Mouse (Mus musculus) neural tube, embryonic 15.5 days (tissue): ENCODE results near the gene Defa36. TPM values are rescaled to one million over a fixed set of nuclear protein-coding genes. Genes with fewer than 3 reads are reported as not detected.
"Not testable (repeated sequence)": the region's sequence is repeated elsewhere in the genome, so short reads cannot be mapped to it uniquely, and the experiment has no call there.

Experiments
- ATAC-seq: fragments of 200-750 bp; cut with Nextera tagmentation; 2 replicates; pipeline ENCODE4 v1.8.0; 2017; ENCODE audit warnings: mild to moderate bottlenecking, moderate TSS enrichment, moderate library complexity; ENCODE audit not compliant: low FRiP score
- H3K27ac ChIP-seq: fragments of 300-500 bp; sonication (generic); replicated peaks from 2 replicates; pipeline ENCODE4 v1.5.1; 2015; ENCODE audit warnings: mild to moderate bottlenecking, inconsistent platforms
- H3K27me3 ChIP-seq: fragments of 300-500 bp; sonication (generic); replicated peaks from 2 replicates; pipeline ENCODE4 v1.6.1; 2015; ENCODE audit warnings: inconsistent platforms
- H3K36me3 ChIP-seq: fragments of 300-500 bp; sonication (generic); 2 replicates; pipeline ENCODE4 v1.6.1; 2015; ENCODE audit warnings: inconsistent platforms
- H3K4me1 ChIP-seq: fragments of 300-500 bp; sonication (generic); 2 replicates; pipeline ENCODE4 v1.6.1; 2015; ENCODE audit warnings: inconsistent platforms
- H3K4me2 ChIP-seq: fragments of 300-500 bp; sonication (generic); 2 replicates; pipeline ENCODE4 v1.6.1; 2015; ENCODE audit warnings: inconsistent platforms, mild to moderate bottlenecking, moderate library complexity
- H3K4me3 ChIP-seq: fragments of 300-500 bp; sonication (generic); replicated peaks from 2 replicates; pipeline ENCODE4 v1.5.1; 2015; ENCODE audit warnings: mild to moderate bottlenecking, inconsistent platforms
- H3K9ac ChIP-seq: fragments of 300-500 bp; sonication (generic); replicated peaks from 2 replicates; pipeline ENCODE4 v1.6.1; 2015; ENCODE audit warnings: mild to moderate bottlenecking, inconsistent platforms
- H3K9me3 ChIP-seq: fragments of 300-500 bp; sonication (generic); replicated peaks from 2 replicates; pipeline ENCODE4 v1.6.1; 2016; ENCODE audit warnings: inconsistent platforms
- WGBS: fragments of 180-500 bp; shearing (Covaris S2); methylation state at CpG from one replicate; pipeline ENCODE4 v1.1.7; 2015; ENCODE audit warnings: mixed read lengths; 5-methylcytosine and 5-hydroxymethylcytosine counted together
- polyA plus RNA-seq: library from polyadenylated mRNA; unstranded; fragments of >200 nt; fragmentation: Nextera tagmentation; extraction: Ambion mirVana; gene quantifications from 2 replicates; pipeline ENCODE4 v1.2.1, GENCODE M21; 2015

The Defa36 gene
- polyA plus RNA-seq, result not detected in 2 replicates

DNA sequence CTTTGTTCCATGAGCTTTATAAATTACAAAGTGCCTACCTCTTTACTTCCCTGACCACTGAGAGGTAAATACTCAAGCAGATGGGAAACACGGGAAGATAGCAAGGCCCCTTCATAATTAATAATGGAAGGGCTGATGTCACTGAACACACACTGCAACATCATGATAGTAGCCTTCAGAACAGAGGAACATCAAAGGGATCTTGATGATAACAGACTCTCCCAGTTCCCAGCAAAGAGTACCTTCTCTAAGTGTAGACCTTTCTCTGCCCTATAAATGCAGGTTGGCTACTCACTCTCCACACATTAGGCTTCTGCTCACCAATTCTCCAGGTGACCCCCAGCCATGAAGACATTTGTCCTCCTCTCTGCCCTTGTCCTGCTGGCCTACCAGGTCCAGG lies at the start of gene Defa36:
TSS of gene Defa36 (plus strand) at position 301 of the 400 bp plus-strand sequence.
- not testable (repeated sequence) for ATAC-seq, H3K27ac ChIP-seq, H3K4me3 ChIP-seq, H3K4me2 ChIP-seq, H3K9ac ChIP-seq, H3K27me3 ChIP-seq, H3K9me3 ChIP-seq, H3K36me3 ChIP-seq, H3K4me1 ChIP-seq
- WGBS, result no CpG with 5 or more reads among the region's 1 CpGs

DNA sequence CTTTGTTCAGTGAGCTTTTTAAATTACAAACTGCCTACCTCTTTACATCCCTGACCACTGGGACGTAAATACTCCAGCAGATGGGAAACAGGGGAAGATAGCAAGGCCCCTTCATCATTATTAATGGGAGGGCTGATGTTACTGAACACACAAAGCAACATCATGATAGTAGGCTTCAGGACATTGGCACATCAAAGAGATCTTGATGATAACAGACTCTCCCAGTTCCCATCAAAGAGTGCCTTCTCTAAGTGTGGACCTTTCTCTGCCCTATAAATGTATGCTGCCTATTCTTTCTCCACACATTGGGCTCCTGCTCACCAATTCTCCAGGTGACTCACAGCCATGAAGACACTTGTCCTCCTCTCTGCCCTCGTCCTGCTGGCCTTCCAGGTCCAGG lies 49.0 kb upstream of the Defa36 start, which contains the start of gene Defa2:
TSS of gene Defa2 (plus strand) at position 301 of the 400 bp plus-strand sequence.
- not testable (repeated sequence) for H3K36me3 ChIP-seq, ATAC-seq, H3K4me1 ChIP-seq, H3K27me3 ChIP-seq, H3K27ac ChIP-seq, H3K4me2 ChIP-seq, H3K9me3 ChIP-seq, H3K4me3 ChIP-seq, H3K9ac ChIP-seq
- no CpG with 5 or more reads among the region's 2 CpGs for WGBS

DNA sequence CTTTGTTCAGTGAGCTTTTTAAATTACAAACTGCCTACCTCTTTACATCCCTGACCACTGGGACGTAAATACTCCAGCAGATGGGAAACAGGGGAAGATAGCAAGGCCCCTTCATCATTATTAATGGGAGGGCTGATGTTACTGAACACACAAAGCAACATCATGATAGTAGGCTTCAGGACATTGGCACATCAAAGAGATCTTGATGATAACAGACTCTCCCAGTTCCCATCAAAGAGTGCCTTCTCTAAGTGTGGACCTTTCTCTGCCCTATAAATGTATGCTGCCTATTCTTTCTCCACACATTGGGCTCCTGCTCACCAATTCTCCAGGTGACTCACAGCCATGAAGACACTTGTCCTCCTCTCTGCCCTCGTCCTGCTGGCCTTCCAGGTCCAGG lies 35.7 kb upstream of the Defa36 start, which contains the start of gene Defa33:
TSS of gene Defa33 (plus strand) at position 301 of the 400 bp plus-strand sequence.
- H3K36me3 ChIP-seq, H3K27ac ChIP-seq, H3K9me3 ChIP-seq, H3K4me3 ChIP-seq, H3K4me2 ChIP-seq, H3K4me1 ChIP-seq, H3K27me3 ChIP-seq, ATAC-seq, H3K9ac ChIP-seq: not testable (repeated sequence)
- no CpG with 5 or more reads among the region's 2 CpGs for WGBS

DNA sequence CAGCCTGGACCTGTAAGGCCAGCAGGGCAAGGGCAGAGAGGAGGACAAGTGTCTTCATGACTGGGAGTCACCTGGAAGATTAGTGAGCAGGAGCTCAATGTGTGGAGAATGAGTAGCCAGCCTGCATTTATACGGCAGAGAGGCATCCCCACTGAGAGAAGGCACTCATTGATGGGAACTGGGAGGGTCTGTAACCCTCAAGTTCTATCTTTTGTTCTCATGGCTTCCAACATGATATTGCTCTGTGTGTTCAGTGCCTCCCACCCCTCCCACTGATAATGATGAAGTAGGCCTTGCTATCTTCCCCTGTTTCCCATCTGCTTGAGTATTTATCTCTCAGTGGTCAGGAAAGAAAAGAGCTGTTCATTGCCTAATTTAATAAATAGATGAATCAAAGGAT lies 29.2 kb downstream of the Defa36 start, which contains the start of gene Gm7849:
TSS of gene Gm7849 (minus strand) at position 101 of the 400 bp plus-strand sequence.
- not testable (repeated sequence) for H3K4me2 ChIP-seq, H3K9ac ChIP-seq, H3K27me3 ChIP-seq, H3K27ac ChIP-seq, H3K4me3 ChIP-seq, H3K36me3 ChIP-seq, ATAC-seq, H3K4me1 ChIP-seq, H3K9me3 ChIP-seq
- WGBS, result no CpG with 5 or more reads among the region's 1 CpGs

Other genes starting within 250 kb of the Defa36 start
- gene Defa31, start 235.8 kb upstream of the Defa36 start, polyA plus RNA-seq, result not detected in 2 replicates
- gene Gm15293, start 225.8 kb upstream of the Defa36 start, polyA plus RNA-seq, result not detected in 2 replicates
- gene Gm15292, start 177.7 kb upstream of the Defa36 start, polyA plus RNA-seq, result not detected in 2 replicates
- not detected in 2 replicates for gene Defa27, start 111.9 kb upstream of the Defa36 start, polyA plus RNA-seq
- not detected in 2 replicates for gene Defa29, start 100.4 kb upstream of the Defa36 start, polyA plus RNA-seq
- gene Defa2, start 48.9 kb upstream of the Defa36 start, polyA plus RNA-seq, result not detected in 2 replicates
- gene Defa33, start 35.6 kb upstream of the Defa36 start, polyA plus RNA-seq, result not detected in 2 replicates
- gene Gm7849, start 29.1 kb downstream of the Defa36 start, polyA plus RNA-seq, result not detected in 2 replicates
- gene Defa20, start 81.8 kb downstream of the Defa36 start, polyA plus RNA-seq, result not detected in 2 replicates
- gene Defa32, start 101.6 kb downstream of the Defa36 start, polyA plus RNA-seq, result not detected in 2 replicates
- not detected in 2 replicates for gene Defa37, start 138.0 kb downstream of the Defa36 start, polyA plus RNA-seq
- gene Defa28, start 155.6 kb downstream of the Defa36 start, polyA plus RNA-seq, result not detected in 2 replicates
- not detected in 2 replicates for gene Gm7861, start 167.1 kb downstream of the Defa36 start, polyA plus RNA-seq
- gene Defa26, start 190.8 kb downstream of the Defa36 start, polyA plus RNA-seq, result not detected in 2 replicates
- 1.1 TPM in 1 of 2 replicates, not detected in the other for gene Defa17, start 228.4 kb downstream of the Defa36 start, polyA plus RNA-seq
- not detected in 2 replicates for gene Defa34, start 238.4 kb downstream of the Defa36 start, polyA plus RNA-seq